Mouse (Mus musculus) myocyte (in vitro differentiated cells): Measurements from ENCODE around the gene Pex7. TPM values are rescaled to one million over a fixed set of nuclear protein-coding genes. Genes with fewer than 3 reads are reported as not detected.
A peak's percentile ranks its signal among the peaks of the same experiment; 100 is the strongest.

Source experiments
- H3K27me3 ChIP-seq: one replicate; pipeline ENCODE4 v1.6.1; 2011; ENCODE audit not compliant: control insufficient read depth, insufficient read depth, insufficient read length
- H3K36me3 ChIP-seq: one replicate; pipeline ENCODE4 v1.6.1; 2011; ENCODE audit not compliant: control insufficient read depth, insufficient read depth
- H3K4me2 ChIP-seq: one replicate; pipeline ENCODE4 v1.6.1; 2011; ENCODE audit warnings: low read depth, control low read depth
- H3K4me3 ChIP-seq: one replicate; pipeline ENCODE4 v1.5.1; 2011; ENCODE audit warnings: mild to moderate bottlenecking, control low read depth, moderate library complexity
- H3K79me2 ChIP-seq: one replicate; pipeline ENCODE4 v1.6.1; 2011; ENCODE audit not compliant: control insufficient read depth, insufficient read depth
- H3ac ChIP-seq: one replicate; pipeline ENCODE4 v1.6.1; 2011; ENCODE audit not compliant: control insufficient read depth, insufficient read length
- CEBPB ChIP-seq: IDR thresholded peaks from 2 replicates; pipeline ENCODE4 v1.6.1; 2011; ENCODE audit warnings: mild to moderate bottlenecking, moderate library complexity; ENCODE audit not compliant: poor library complexity, insufficient read depth, severe bottlenecking
- E2F4 ChIP-seq: IDR thresholded peaks from one replicate; pipeline ENCODE4 v1.6.1; 2011; ENCODE audit warnings: mild to moderate bottlenecking, control low read depth, moderate library complexity; ENCODE audit not compliant: insufficient read depth
- MAX ChIP-seq: IDR thresholded peaks from one replicate; pipeline ENCODE4 v1.6.1; 2011; ENCODE audit warnings: low read depth, mild to moderate bottlenecking, control low read depth
- MYOD1 ChIP-seq, 3 experiments: IDR thresholded peaks; one replicate each; pipeline ENCODE4 v1.6.1; 2011; ENCODE audit warnings: control low read depth in 2 of 3, low read depth in 2 of 3, mild to moderate bottlenecking in 2 of 3, moderate library complexity in 1 of 3; ENCODE audit not compliant: insufficient read length in 2 of 3, control insufficient read depth in 1 of 3
- MYOG ChIP-seq, 3 experiments: IDR thresholded peaks; one replicate each; pipeline ENCODE4 v1.6.1; 2011; ENCODE audit warnings: control low read depth in 2 of 3, low read depth in 2 of 3, mild to moderate bottlenecking in 2 of 3; ENCODE audit not compliant: insufficient read length in 2 of 3, control insufficient read depth in 1 of 3, insufficient read depth in 1 of 3
- POLR2A ChIP-seq: IDR thresholded peaks from one replicate; pipeline ENCODE4 v1.6.1; 2011; ENCODE audit warnings: low read depth, mild to moderate bottlenecking, control low read depth, moderate library complexity; ENCODE audit not compliant: insufficient read length
- POLR2AphosphoS2 ChIP-seq: IDR thresholded peaks from one replicate; pipeline ENCODE4 v1.6.1; 2011; ENCODE audit warnings: low read depth, control low read depth; ENCODE audit not compliant: insufficient read length
- REST ChIP-seq: IDR thresholded peaks from one replicate; pipeline ENCODE4 v1.6.1; 2011; ENCODE audit warnings: mild to moderate bottlenecking, control low read depth, moderate library complexity; ENCODE audit not compliant: insufficient read depth, insufficient read length
- SRF ChIP-seq: IDR thresholded peaks from one replicate; pipeline ENCODE4 v1.6.1; 2011; ENCODE audit warnings: low read depth; ENCODE audit not compliant: control insufficient read depth, insufficient read length
- TCF12 ChIP-seq: IDR thresholded peaks from one replicate; pipeline ENCODE4 v1.6.1; 2011; ENCODE audit warnings: mild to moderate bottlenecking, control low read depth; ENCODE audit not compliant: poor library complexity, insufficient read depth, severe bottlenecking
- TCF3 ChIP-seq: IDR thresholded peaks from one replicate; pipeline ENCODE4 v1.6.1; 2011; ENCODE audit warnings: low read depth, control low read depth; ENCODE audit not compliant: insufficient read length
- USF1 ChIP-seq: IDR thresholded peaks from one replicate; pipeline ENCODE4 v1.6.1; 2011; ENCODE audit warnings: low read depth, mild to moderate bottlenecking, control low read depth, moderate library complexity
- polyA plus RNA-seq: library from polyadenylated mRNA; unstranded; fragments of >200 nt; fragmentation: generic; extraction: Trizol; gene quantifications from one replicate; pipeline ENCODE4 v1.2.1, GENCODE M21; 2012; ENCODE audit warnings: missing spikeins

The Pex7 gene
- polyA plus RNA-seq, 1 experiment: 7.9 TPM

DNA sequence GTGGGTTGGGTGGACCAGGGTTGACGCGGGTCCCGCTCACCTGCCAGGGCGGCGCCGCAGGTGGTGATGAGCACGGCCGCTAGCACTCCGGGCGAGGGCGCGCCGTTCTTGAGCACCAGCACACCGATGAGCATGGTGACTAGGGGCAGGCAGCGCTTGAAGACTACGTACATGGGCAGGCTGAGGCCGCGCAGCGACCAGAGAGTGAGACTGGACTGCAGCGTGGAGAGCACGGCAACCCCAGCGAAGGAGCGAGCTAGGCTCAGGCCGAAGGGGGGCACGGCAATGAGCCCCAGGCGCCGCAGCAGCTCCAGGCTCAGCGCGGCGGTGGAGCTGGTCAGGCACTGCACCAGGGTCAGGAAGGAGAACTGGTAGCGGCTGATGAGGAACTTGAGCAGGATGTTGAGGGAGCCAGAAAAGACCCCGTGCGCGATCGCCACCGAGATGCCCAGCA, 56.9 kb downstream of the Pex7 start:
- H3K36me3 ChIP-seq: no peaks in the 10 kb centered on the region
- H3K4me2 ChIP-seq: no peak overlapping the region
- H3K79me2 ChIP-seq: no peaks in the 10 kb centered on the region
- H3K27me3 ChIP-seq: peaks cover 37% of the 10 kb centered on the region
- H3ac ChIP-seq: peak overlapping the region; percentile 0
- TF ChIP-seq MYOD1 (IDR thresholded peaks at IDR 0.05; ENCODE audit: control insufficient read depth in 1 of 3, insufficient read length in 2 of 3, low read depth in 2 of 3): no peak
- no peak overlapping the region for H3K4me3 ChIP-seq

DNA sequence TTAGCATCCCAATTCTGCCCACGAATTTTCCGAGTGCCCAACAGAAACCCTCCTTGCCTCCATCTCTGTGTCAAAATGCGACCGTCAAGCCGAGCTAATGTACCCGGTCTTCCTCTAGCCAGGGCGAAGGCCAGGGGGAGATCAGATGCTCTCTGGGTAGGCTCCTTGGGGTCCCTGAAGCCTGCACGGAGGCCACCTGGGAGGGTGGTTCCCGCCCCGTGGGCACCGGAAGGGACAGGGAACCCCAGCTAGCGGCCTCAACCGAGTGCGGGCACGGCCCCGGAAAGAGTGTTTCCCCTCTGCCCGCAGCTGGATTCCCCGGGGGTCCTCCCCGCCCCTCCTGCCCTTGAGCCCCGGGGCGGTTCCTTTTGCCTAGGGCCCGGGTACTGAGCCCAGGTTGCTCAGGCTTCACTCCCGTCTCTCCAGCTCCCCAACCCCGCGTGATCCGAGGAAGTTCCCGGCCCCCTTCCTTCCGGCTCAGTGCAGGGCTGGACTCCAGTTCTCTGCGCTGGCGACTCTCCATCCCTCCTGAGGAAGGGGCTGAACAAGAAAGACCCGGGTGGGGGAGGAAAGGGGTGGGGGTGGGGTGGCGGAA, 57.6 kb downstream of the Pex7 start:
- Histone ChIP-seq H3K4me2 (no peak overlapping the region), H3K4me3 (no peak overlapping the region), H3ac (no peak overlapping the region), H3K27me3 (peaks cover 41% of the 10 kb centered on the region), H3K79me2 (no peaks in the 10 kb centered on the region), H3K36me3 (no peaks in the 10 kb centered on the region)
- TF ChIP-seq USF1: no peak
- no peak for TF ChIP-seq POLR2A
- no peak for TF ChIP-seq E2F4
- no peak for TF ChIP-seq REST
- TF ChIP-seq SRF: no peak
- TF ChIP-seq TCF12: no peak
- no peak for TF ChIP-seq MYOD1 (IDR thresholded peaks at IDR 0.05; ENCODE audit: control insufficient read depth in 1 of 3, insufficient read length in 2 of 3, low read depth in 2 of 3)
- no peak for TF ChIP-seq TCF3
- no peak for TF ChIP-seq POLR2AphosphoS2
- TF ChIP-seq MYOG (IDR thresholded peaks at IDR 0.05; ENCODE audit: control insufficient read depth in 1 of 3, insufficient read depth in 1 of 3, insufficient read length in 2 of 3, low read depth in 2 of 3): no peak
- no peak for TF ChIP-seq CEBPB
- TF ChIP-seq MAX: no peak

DNA sequence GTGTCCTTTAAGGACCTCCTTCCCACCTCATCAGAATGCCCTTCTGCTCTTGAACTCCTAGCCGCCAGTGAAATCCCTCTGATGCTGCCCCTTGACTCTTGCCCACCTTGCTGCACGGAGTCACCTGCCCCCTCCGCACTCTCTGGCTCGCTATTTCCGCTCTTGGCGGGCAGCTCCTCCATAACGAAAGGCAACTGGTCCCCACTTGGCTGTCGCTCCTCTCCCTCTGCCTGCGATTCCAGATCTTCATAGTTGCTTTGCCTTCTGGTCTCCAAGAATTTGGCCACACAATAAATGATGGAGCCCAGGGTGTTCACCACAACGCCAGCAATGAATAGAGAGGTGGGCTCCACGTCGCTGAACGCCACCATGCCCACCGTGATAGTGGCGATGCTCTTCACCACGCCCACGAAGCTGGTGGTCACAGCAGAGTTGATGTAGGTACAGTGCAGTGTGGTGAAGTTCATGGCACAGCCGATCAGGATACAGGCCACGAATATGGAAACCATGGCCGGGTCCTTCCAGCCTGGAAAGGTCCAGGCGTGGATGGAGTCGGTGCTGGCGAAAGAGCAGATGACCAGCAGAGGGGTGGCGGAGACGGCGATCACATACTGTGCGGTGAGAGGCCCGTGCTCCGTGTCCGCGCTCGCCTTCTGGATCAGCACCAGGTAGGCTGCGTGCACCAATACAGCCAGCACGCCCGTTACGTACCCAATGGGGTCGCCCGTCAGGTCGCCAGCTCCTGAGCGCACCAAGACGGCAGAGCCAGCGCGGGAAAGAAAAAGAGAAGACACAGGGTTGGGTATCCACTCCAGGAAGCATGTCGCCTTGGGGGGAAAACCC, 58.3 kb downstream of the Pex7 start:
- Histone ChIP-seq H3K4me3 (no peak overlapping the region), H3K36me3 (no peaks in the 10 kb centered on the region), H3K27me3 (peaks cover 48% of the 10 kb centered on the region), H3K4me2 (no peak overlapping the region), H3K79me2 (no peaks in the 10 kb centered on the region), H3ac (no peak overlapping the region)
- no peak for TF ChIP-seq POLR2AphosphoS2
- no peak for TF ChIP-seq REST
- TF ChIP-seq TCF3: no peak
- no peak for TF ChIP-seq TCF12
- TF ChIP-seq MYOG (IDR thresholded peaks at IDR 0.05; ENCODE audit: control insufficient read depth in 1 of 3, insufficient read depth in 1 of 3, insufficient read length in 2 of 3, low read depth in 2 of 3): no peak
- no peak for TF ChIP-seq E2F4
- no peak for TF ChIP-seq CEBPB
- no peak for TF ChIP-seq POLR2A
- TF ChIP-seq USF1: no peak
- no peak for TF ChIP-seq SRF
- no peak for TF ChIP-seq MAX

DNA sequence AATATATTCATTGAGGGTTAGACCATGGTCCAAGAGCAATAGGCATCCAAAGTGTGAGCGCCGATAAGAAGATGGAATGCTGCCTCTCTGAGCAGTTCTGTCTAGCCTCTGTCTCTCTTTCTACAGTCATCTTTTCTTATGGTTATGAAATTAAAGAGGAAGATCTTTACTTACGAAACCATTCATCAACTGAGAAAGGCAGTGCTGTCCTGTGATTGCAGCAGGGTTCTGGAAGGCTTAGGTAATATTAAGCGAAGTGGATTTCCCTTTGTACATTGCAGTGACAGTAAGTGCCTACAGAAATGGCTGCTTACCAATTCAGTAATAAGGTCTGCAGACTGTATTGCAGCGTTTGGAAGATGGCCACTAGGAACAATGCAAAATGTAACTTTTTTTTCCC, 67.7 kb downstream of the Pex7 start:
- no peak for TF ChIP-seq REST
- TF ChIP-seq MYOD1 (IDR thresholded peaks at IDR 0.05; ENCODE audit: control insufficient read depth in 1 of 3, insufficient read length in 2 of 3, low read depth in 2 of 3): no peak
- no peak for TF ChIP-seq TCF3
- no peak for TF ChIP-seq SRF
- TF ChIP-seq TCF12: no peak
- no peak for TF ChIP-seq POLR2A
- no peak for TF ChIP-seq MYOG (IDR thresholded peaks at IDR 0.05; ENCODE audit: control insufficient read depth in 1 of 3, insufficient read depth in 1 of 3, insufficient read length in 2 of 3, low read depth in 2 of 3)
- no peak for TF ChIP-seq MAX

More for the DNA sequence above, 67.7 kb downstream of the Pex7 start:
- Histone ChIP-seq H3K36me3 (no peaks in the 10 kb centered on the region), H3ac (no peak overlapping the region), H3K79me2 (no peaks in the 10 kb centered on the region), H3K4me3 (no peak overlapping the region), H3K27me3 (peaks cover 26% of the 10 kb centered on the region), H3K4me2 (no peak overlapping the region)
